Mouse (Mus musculus) intestine, embryonic 16.5 days (tissue): ENCODE data around the gene Olfr1416. TPM values are rescaled to one million over a fixed set of nuclear protein-coding genes. Genes with fewer than 3 reads are reported as not detected.

Source experiments
- ATAC-seq: fragments of 200-750 bp; cut with Nextera tagmentation; 2 replicates; pipeline ENCODE4 v1.8.0; 2017; ENCODE audit warnings: moderate TSS enrichment, moderate library complexity
- H3K27ac ChIP-seq: fragments of 300-500 bp; sonication (generic); 2 replicates; pipeline ENCODE4 v1.5.1; 2014; ENCODE audit warnings: mild to moderate bottlenecking, low read length
- H3K27me3 ChIP-seq: fragments of 300-500 bp; sonication (generic); replicated peaks from 2 replicates; pipeline ENCODE4 v1.6.1; 2014; ENCODE audit warnings: low read length, control low read depth, mixed read lengths; ENCODE audit not compliant: control insufficient read depth, insufficient read depth
- H3K36me3 ChIP-seq: fragments of 300-500 bp; sonication (generic); 2 replicates; pipeline ENCODE4 v1.6.1; 2014; ENCODE audit warnings: low read length, control low read depth; ENCODE audit not compliant: control insufficient read depth, insufficient read depth
- H3K4me1 ChIP-seq: fragments of 300-500 bp; sonication (generic); 2 replicates; pipeline ENCODE4 v1.6.1; 2014; ENCODE audit warnings: low read length, control low read depth, mixed read lengths; ENCODE audit not compliant: control insufficient read depth, insufficient read depth
- H3K4me2 ChIP-seq: fragments of 300-500 bp; sonication (generic); 2 replicates; pipeline ENCODE4 v1.6.1; 2014; ENCODE audit warnings: low read depth, low read length, control low read depth
- H3K4me3 ChIP-seq: fragments of 300-500 bp; sonication (generic); 2 replicates; pipeline ENCODE4 v1.5.1; 2014; ENCODE audit warnings: mild to moderate bottlenecking, low read length
- H3K9ac ChIP-seq: fragments of 300-500 bp; sonication (generic); 2 replicates; pipeline ENCODE4 v1.6.1; 2014; ENCODE audit warnings: low read depth, low read length
- H3K9me3 ChIP-seq: fragments of 300-500 bp; sonication (generic); 2 replicates; pipeline ENCODE4 v1.6.1; 2016; ENCODE audit warnings: low read length, control low read depth; ENCODE audit not compliant: control insufficient read depth
- WGBS: fragments of 180-500 bp; shearing (Covaris S2); extraction: QIAGEN DNeasy Blood & Tissue Kit; methylation state at CpG from one replicate; pipeline ENCODE4 v1.1.7; 2014; 5-methylcytosine and 5-hydroxymethylcytosine counted together
- polyA plus RNA-seq: library from polyadenylated mRNA; unstranded; fragments of >200 nt; fragmentation: Nextera tagmentation; extraction: Ambion mirVana; gene quantifications from 2 replicates; pipeline ENCODE4 v1.2.1, GENCODE M21; 2015

Olfr1416 gene
- polyA plus RNA-seq, 1 experiment from 2014 or later, result not detected

- Histone ChIP-seq H3K9me3 (no peaks in the 10 kb centered on the region), H3K27me3 (no peaks in the 10 kb centered on the region; the same call in 1 of the 2 replicates), H3K36me3 (peaks cover 4% of the 10 kb centered on the region; the same call in 1 of the 2 replicates), H3K27ac (peak within 1 kb of the TSS; percentile 76), H3K4me3 (peak within 1 kb of the TSS; percentile 94), H3K9ac (peak within 1 kb of the TSS; percentile 96), H3K4me1 (peaks cover 13% of the 10 kb centered on the region; the same call in 1 of the 2 replicates), H3K4me2 (peak within 1 kb of the TSS; percentile 92)
- peak; percentile 95 for ATAC-seq
- WGBS, result under 1% methylated on average over 67 of the region's 67 CpGs
Observed at GRCm38 (mm10) chr1:92473165-92474041, 11.5 kb downstream of the Olfr1416 start, which contains the start of gene Ndufa10. TSS of gene Ndufa10 (minus strand) at chr1:92473860.

- Histone ChIP-seq H3K36me3 (peaks cover 22% of the 10 kb centered on the region), H3K4me2 (no peak overlapping the region)
- 81% methylated on average over 4 of the region's 4 CpGs for WGBS
Observed at GRCm38 (mm10) chr1:92468891-92469290, 16.0 kb downstream of the Olfr1416 start.

GRCm38 (mm10) chr1:92458416-92458815, 26.5 kb downstream of the Olfr1416 start:
- Histone ChIP-seq H3K4me2 (no peak overlapping the region), H3K9me3 (no peaks in the 10 kb centered on the region), H3K4me1 (no peaks in the 10 kb centered on the region), H3K36me3 (peaks cover 23% of the 10 kb centered on the region), H3K9ac (no peak overlapping the region), H3K27ac (no peak overlapping the region), H3K27me3 (no peaks in the 10 kb centered on the region), H3K4me3 (no peak overlapping the region)
- no peak for ATAC-seq
- 90% methylated on average over 6 of the region's 6 CpGs for WGBS

More at GRCm38 (mm10) chr1:92468891-92469290, 16.0 kb downstream of the Olfr1416 start:
- no peak for ATAC-seq
- H3K4me3 ChIP-seq, result no peak overlapping the region
- H3K9ac ChIP-seq, result no peak overlapping the region
- H3K9me3 ChIP-seq, result no peaks in the 10 kb centered on the region
- no peak overlapping the region for H3K27ac ChIP-seq
- no peaks in the 10 kb centered on the region for H3K27me3 ChIP-seq
- peaks cover 8% of the 10 kb centered on the region; the same call in 1 of the 2 replicates for H3K4me1 ChIP-seq

GRCm38 (mm10) chr1:92457758-92458157, 27.2 kb downstream of the Olfr1416 start:
- H3K36me3 ChIP-seq, result peaks cover 21% of the 10 kb centered on the region
- H3K9me3 ChIP-seq, result no peaks in the 10 kb centered on the region
- H3K27me3 ChIP-seq, result no peaks in the 10 kb centered on the region
- no peaks in the 10 kb centered on the region for H3K4me1 ChIP-seq
- no peak overlapping the region for H3K27ac ChIP-seq
- H3K4me3 ChIP-seq, result no peak overlapping the region
- no peak overlapping the region for H3K9ac ChIP-seq
- no peak overlapping the region for H3K4me2 ChIP-seq
- ATAC-seq, result no peak

GRCm38 (mm10) chr1:92453751-92454445, 31.0 kb downstream of the Olfr1416 start:
- no peak overlapping the region for H3K27ac ChIP-seq
- H3K36me3 ChIP-seq, result peaks cover 16% of the 10 kb centered on the region
- H3K4me1 ChIP-seq, result no peaks in the 10 kb centered on the region
- no peak overlapping the region for H3K4me2 ChIP-seq
- H3K9me3 ChIP-seq, result no peaks in the 10 kb centered on the region
- 71% methylated on average over 8 of the region's 8 CpGs for WGBS
- H3K4me3 ChIP-seq, result no peak overlapping the region
- no peak for ATAC-seq
- H3K27me3 ChIP-seq, result no peaks in the 10 kb centered on the region
- H3K9ac ChIP-seq, result no peak overlapping the region

- Histone ChIP-seq H3K4me2 (no peak overlapping the region), H3K4me1 (no peaks in the 10 kb centered on the region), H3K36me3 (peaks cover 26% of the 10 kb centered on the region), H3K27me3 (no peaks in the 10 kb centered on the region), H3K4me3 (no peak overlapping the region), H3K9ac (no peak overlapping the region), H3K27ac (no peak overlapping the region), H3K9me3 (no peaks in the 10 kb centered on the region)
- ATAC-seq, result no peak
- WGBS, result 71% methylated on average over 3 of the region's 3 CpGs
Observed at GRCm38 (mm10) chr1:92448293-92448692, 36.6 kb downstream of the Olfr1416 start.

GRCm38 (mm10) chr1:92441453-92442063, 43.4 kb downstream of the Olfr1416 start:
- Histone ChIP-seq H3K9ac (no peak overlapping the region), H3K27me3 (no peaks in the 10 kb centered on the region), H3K9me3 (no peaks in the 10 kb centered on the region), H3K4me1 (peaks cover 3% of the 10 kb centered on the region; the same call in 1 of the 2 replicates), H3K36me3 (peaks cover 11% of the 10 kb centered on the region), H3K27ac (no peak overlapping the region), H3K4me3 (no peak overlapping the region), H3K4me2 (no peak overlapping the region)
- no peak for ATAC-seq
- WGBS, result 73% methylated on average over 6 of the region's 6 CpGs

GRCm38 (mm10) chr1:92440066-92440750, 44.7 kb downstream of the Olfr1416 start:
- peaks cover 11% of the 10 kb centered on the region for H3K36me3 ChIP-seq
- 91% methylated on average over 9 of the region's 9 CpGs for WGBS

More at GRCm38 (mm10) chr1:92440066-92440750, 44.7 kb downstream of the Olfr1416 start:
- Histone ChIP-seq H3K27me3 (no peaks in the 10 kb centered on the region), H3K27ac (no peak overlapping the region), H3K9ac (no peak overlapping the region), H3K9me3 (no peaks in the 10 kb centered on the region), H3K4me2 (no peak overlapping the region), H3K4me3 (no peak overlapping the region), H3K4me1 (peaks cover 3% of the 10 kb centered on the region; the same call in 1 of the 2 replicates)
- no peak for ATAC-seq
